Mouse (Mus musculus): ENCODE results near the gene Cd72. TPM values are rescaled to one million over a fixed set of nuclear protein-coding genes. Genes with fewer than 3 reads are reported as not detected.

The Cd72 gene
- polyA plus RNA-seq, 1 experiment from 2014 or later: 5.5 TPM

GRCm38 (mm10) chr4:43470301-43470700, 15.9 kb upstream of the Cd72 start:
- Histone ChIP-seq H3K4me2 (replicated peaks; ENCODE audit: low read depth, low read length) (no peak overlapping the region), H3K27me3 (ENCODE audit: control insufficient read depth, insufficient read depth, low read length) (no peaks in the 10 kb centered on the region), H3K4me1 (ENCODE audit: control insufficient read depth, insufficient read depth, low read length) (no peaks in the 10 kb centered on the region), H3K9me3 (ENCODE audit: control insufficient read depth, low read depth, low read length) (no peaks in the 10 kb centered on the region), H3K4me3 (ENCODE audit: low read depth, low read length) (no peak overlapping the region), H3K9ac (replicated peaks; ENCODE audit: low read depth, low read length) (no peak overlapping the region), H3K27ac (ENCODE audit: low read length) (no peak overlapping the region), H3K36me3 (ENCODE audit: control insufficient read depth, insufficient read depth, low read length) (no peaks in the 10 kb centered on the region)
- ATAC-seq (ENCODE audit: insufficient number of reproducible peaks, insufficient read depth, low FRiP score, low read depth): no peak
- 86% methylated on average over 10 of the region's 10 CpGs for WGBS

GRCm38 (mm10) chr4:43466872-43467271, 12.4 kb upstream of the Cd72 start:
- Histone ChIP-seq H3K36me3 (ENCODE audit: control insufficient read depth, insufficient read depth, low read length) (no peaks in the 10 kb centered on the region), H3K27ac (ENCODE audit: low read length) (no peak overlapping the region), H3K4me1 (ENCODE audit: control insufficient read depth, insufficient read depth, low read length) (no peaks in the 10 kb centered on the region), H3K9me3 (ENCODE audit: control insufficient read depth, low read depth, low read length) (no peaks in the 10 kb centered on the region; the same call in 1 of the 2 replicates), H3K4me3 (ENCODE audit: low read depth, low read length) (no peak overlapping the region), H3K9ac (replicated peaks; ENCODE audit: low read depth, low read length) (no peak overlapping the region), H3K27me3 (ENCODE audit: control insufficient read depth, insufficient read depth, low read length) (no peaks in the 10 kb centered on the region), H3K4me2 (replicated peaks; ENCODE audit: low read depth, low read length) (no peak overlapping the region)
- 87% methylated on average over 7 of the region's 7 CpGs for WGBS
- no peak for ATAC-seq (ENCODE audit: insufficient number of reproducible peaks, insufficient read depth, low FRiP score, low read depth)

- 86% methylated on average over 6 of the region's 6 CpGs for WGBS
- Histone ChIP-seq H3K9me3 (ENCODE audit: control insufficient read depth, low read depth, low read length) (no peaks in the 10 kb centered on the region; the same call in 1 of the 2 replicates), H3K4me2 (replicated peaks; ENCODE audit: low read depth, low read length) (no peak overlapping the region), H3K36me3 (ENCODE audit: control insufficient read depth, insufficient read depth, low read length) (no peaks in the 10 kb centered on the region), H3K27ac (ENCODE audit: low read length) (no peak overlapping the region), H3K9ac (replicated peaks; ENCODE audit: low read depth, low read length) (no peak overlapping the region), H3K27me3 (ENCODE audit: control insufficient read depth, insufficient read depth, low read length) (no peaks in the 10 kb centered on the region), H3K4me1 (ENCODE audit: control insufficient read depth, insufficient read depth, low read length) (no peaks in the 10 kb centered on the region), H3K4me3 (ENCODE audit: low read depth, low read length) (no peak overlapping the region)
- no peak for ATAC-seq (ENCODE audit: insufficient number of reproducible peaks, insufficient read depth, low FRiP score, low read depth)
These were observed 11.5 kb upstream of the Cd72 start for GRCm38 (mm10) chr4:43465935-43466334.

GRCm38 (mm10) chr4:43463102-43463501, 8.7 kb upstream of the Cd72 start:
- no peaks in the 10 kb centered on the region for H3K36me3 ChIP-seq (ENCODE audit: control insufficient read depth, insufficient read depth, low read length)
- no peak overlapping the region for H3K4me3 ChIP-seq (ENCODE audit: low read depth, low read length)
- no peaks in the 10 kb centered on the region for H3K27me3 ChIP-seq (ENCODE audit: control insufficient read depth, insufficient read depth, low read length)
- no peak overlapping the region for H3K27ac ChIP-seq (ENCODE audit: low read length)
- WGBS: 85% methylated on average over 5 of the region's 5 CpGs
- ATAC-seq (ENCODE audit: insufficient number of reproducible peaks, insufficient read depth, low FRiP score, low read depth): no peak
- no peak overlapping the region for H3K4me2 ChIP-seq (replicated peaks; ENCODE audit: low read depth, low read length)
- H3K9ac ChIP-seq (replicated peaks; ENCODE audit: low read depth, low read length): no peak overlapping the region
- H3K4me1 ChIP-seq (ENCODE audit: control insufficient read depth, insufficient read depth, low read length): no peaks in the 10 kb centered on the region
- no peaks in the 10 kb centered on the region; the same call in 1 of the 2 replicates for H3K9me3 ChIP-seq (ENCODE audit: control insufficient read depth, low read depth, low read length)

- Histone ChIP-seq H3K36me3 (ENCODE audit: control insufficient read depth, insufficient read depth, low read length) (no peaks in the 10 kb centered on the region), H3K4me1 (ENCODE audit: control insufficient read depth, insufficient read depth, low read length) (peaks cover 12% of the 10 kb centered on the region; the same call in 1 of the 2 replicates), H3K9me3 (ENCODE audit: control insufficient read depth, low read depth, low read length) (no peaks in the 10 kb centered on the region), H3K27ac (ENCODE audit: low read length) (no peak overlapping the region), H3K4me2 (replicated peaks; ENCODE audit: low read depth, low read length) (no peak overlapping the region), H3K27me3 (ENCODE audit: control insufficient read depth, insufficient read depth, low read length) (peaks cover 6% of the 10 kb centered on the region; the same call in 1 of the 2 replicates), H3K9ac (replicated peaks; ENCODE audit: low read depth, low read length) (no peak overlapping the region), H3K4me3 (ENCODE audit: low read depth, low read length) (no peak overlapping the region)
- ATAC-seq (ENCODE audit: insufficient number of reproducible peaks, insufficient read depth, low FRiP score, low read depth): no peak
- 17% methylated on average over 8 of the region's 8 CpGs for WGBS
These were observed 2.7 kb upstream of the Cd72 start for GRCm38 (mm10) chr4:43457124-43457523.

GRCm38 (mm10) chr4:43456470-43456869, 2.0 kb upstream of the Cd72 start:
- H3K36me3 ChIP-seq (ENCODE audit: control insufficient read depth, insufficient read depth, low read length): no peaks in the 10 kb centered on the region
- no peak overlapping the region for H3K9ac ChIP-seq (replicated peaks; ENCODE audit: low read depth, low read length)
- H3K4me3 ChIP-seq (ENCODE audit: low read depth, low read length): no peak overlapping the region
- H3K9me3 ChIP-seq (ENCODE audit: control insufficient read depth, low read depth, low read length): no peaks in the 10 kb centered on the region
- no peak for ATAC-seq (ENCODE audit: insufficient number of reproducible peaks, insufficient read depth, low FRiP score, low read depth)
- peaks cover 6% of the 10 kb centered on the region; the same call in 1 of the 2 replicates for H3K27me3 ChIP-seq (ENCODE audit: control insufficient read depth, insufficient read depth, low read length)
- no peak overlapping the region for H3K4me2 ChIP-seq (replicated peaks; ENCODE audit: low read depth, low read length)
- H3K4me1 ChIP-seq (ENCODE audit: control insufficient read depth, insufficient read depth, low read length): peaks cover 12% of the 10 kb centered on the region; the same call in 1 of the 2 replicates
- H3K27ac ChIP-seq (ENCODE audit: low read length): no peak overlapping the region
- WGBS: 25% methylated on average over 4 of the region's 4 CpGs

GRCm38 (mm10) chr4:43453413-43453812, 1.0 kb downstream of the Cd72 start:
- peaks cover 12% of the 10 kb centered on the region; the same call in 1 of the 2 replicates for H3K4me1 ChIP-seq (ENCODE audit: control insufficient read depth, insufficient read depth, low read length)
- no peak overlapping the region for H3K9ac ChIP-seq (replicated peaks; ENCODE audit: low read depth, low read length)
- ATAC-seq (ENCODE audit: insufficient number of reproducible peaks, insufficient read depth, low FRiP score, low read depth): no peak
- H3K4me2 ChIP-seq (replicated peaks; ENCODE audit: low read depth, low read length): peak overlapping the region; percentile 36
- WGBS: 3% methylated on average over 18 of the region's 18 CpGs
- H3K9me3 ChIP-seq (ENCODE audit: control insufficient read depth, low read depth, low read length): no peaks in the 10 kb centered on the region
- no peaks in the 10 kb centered on the region for H3K36me3 ChIP-seq (ENCODE audit: control insufficient read depth, insufficient read depth, low read length)
- peak overlapping the region; percentile 16; the same call in 1 of the 2 replicates for H3K4me3 ChIP-seq (ENCODE audit: low read depth, low read length)
- H3K27me3 ChIP-seq (ENCODE audit: control insufficient read depth, insufficient read depth, low read length): peaks cover 6% of the 10 kb centered on the region; the same call in 1 of the 2 replicates
- H3K27ac ChIP-seq (ENCODE audit: low read length): no peak overlapping the region

GRCm38 (mm10) chr4:43452315-43452714, 2.1 kb downstream of the Cd72 start:
- H3K9ac ChIP-seq (replicated peaks; ENCODE audit: low read depth, low read length): no peak overlapping the region
- no peak for ATAC-seq (ENCODE audit: insufficient number of reproducible peaks, insufficient read depth, low FRiP score, low read depth)
- H3K4me1 ChIP-seq (ENCODE audit: control insufficient read depth, insufficient read depth, low read length): peaks cover 12% of the 10 kb centered on the region; the same call in 1 of the 2 replicates
- no peak overlapping the region for H3K4me2 ChIP-seq (replicated peaks; ENCODE audit: low read depth, low read length)
- no peak overlapping the region for H3K4me3 ChIP-seq (ENCODE audit: low read depth, low read length)
- no peaks in the 10 kb centered on the region for H3K9me3 ChIP-seq (ENCODE audit: control insufficient read depth, low read depth, low read length)
- peaks cover 6% of the 10 kb centered on the region; the same call in 1 of the 2 replicates for H3K27me3 ChIP-seq (ENCODE audit: control insufficient read depth, insufficient read depth, low read length)
- H3K36me3 ChIP-seq (ENCODE audit: control insufficient read depth, insufficient read depth, low read length): peaks cover 6% of the 10 kb centered on the region
- 49% methylated on average over 11 of the region's 11 CpGs for WGBS
- no peak overlapping the region for H3K27ac ChIP-seq (ENCODE audit: low read length)

GRCm38 (mm10) chr4:43448554-43448953, 5.9 kb downstream of the Cd72 start:
- Histone ChIP-seq H3K4me3 (ENCODE audit: low read depth, low read length) (no peak overlapping the region), H3K4me1 (ENCODE audit: control insufficient read depth, insufficient read depth, low read length) (peaks cover 11% of the 10 kb centered on the region), H3K36me3 (ENCODE audit: control insufficient read depth, insufficient read depth, low read length) (peaks cover 35% of the 10 kb centered on the region), H3K27me3 (ENCODE audit: control insufficient read depth, insufficient read depth, low read length) (no peaks in the 10 kb centered on the region), H3K27ac (ENCODE audit: low read length) (no peak overlapping the region), H3K9ac (replicated peaks; ENCODE audit: low read depth, low read length) (no peak overlapping the region), H3K4me2 (replicated peaks; ENCODE audit: low read depth, low read length) (no peak overlapping the region), H3K9me3 (ENCODE audit: control insufficient read depth, low read depth, low read length) (no peaks in the 10 kb centered on the region)
- WGBS: 85% methylated on average over 3 of the region's 3 CpGs
- no peak for ATAC-seq (ENCODE audit: insufficient number of reproducible peaks, insufficient read depth, low FRiP score, low read depth)

Data from stomach, embryonic 14.5 days (tissue).